Mouse (Mus musculus) forebrain, embryonic 15.5 days (tissue): ENCODE measurements around the gene Fam205a4. TPM values are rescaled to one million over a fixed set of nuclear protein-coding genes. Genes with fewer than 3 reads are reported as not detected.
"Not testable (repeated sequence)": the region's sequence is repeated elsewhere in the genome, so short reads cannot be mapped to it uniquely, and the experiment has no call there.

Source experiments
- ATAC-seq: fragments of 200-750 bp; cut with Nextera tagmentation; replicated peaks from 2 replicates; pipeline ENCODE4 v1.8.0; 2017; ENCODE audit warnings: mild to moderate bottlenecking, moderate TSS enrichment, moderate library complexity
- H3K27ac ChIP-seq: fragments of 300-500 bp; sonication (generic); replicated peaks from 2 replicates; pipeline ENCODE4 v1.5.1; 2015; ENCODE audit warnings: mild to moderate bottlenecking, inconsistent platforms
- H3K27me3 ChIP-seq: fragments of 300-500 bp; sonication (generic); 2 replicates; pipeline ENCODE4 v1.6.1; 2015; ENCODE audit warnings: inconsistent platforms
- H3K36me3 ChIP-seq: fragments of 300-500 bp; sonication (generic); 2 replicates; pipeline ENCODE4 v1.6.1; 2015; ENCODE audit warnings: mild to moderate bottlenecking, inconsistent platforms
- H3K4me1 ChIP-seq: fragments of 300-500 bp; sonication (generic); 2 replicates; pipeline ENCODE4 v1.6.1; 2015; ENCODE audit warnings: inconsistent platforms
- H3K4me2 ChIP-seq: fragments of 300-500 bp; sonication (generic); replicated peaks from 2 replicates; pipeline ENCODE4 v1.6.1; 2015; ENCODE audit warnings: mild to moderate bottlenecking, inconsistent platforms
- H3K4me3 ChIP-seq: fragments of 300-500 bp; sonication (generic); 2 replicates; pipeline ENCODE4 v1.5.1; 2015; ENCODE audit warnings: mild to moderate bottlenecking, inconsistent platforms
- H3K9ac ChIP-seq: fragments of 300-500 bp; sonication (generic); replicated peaks from 2 replicates; pipeline ENCODE4 v1.6.1; 2015; ENCODE audit warnings: mild to moderate bottlenecking, inconsistent platforms
- H3K9me3 ChIP-seq: fragments of 300-500 bp; sonication (generic); 2 replicates; pipeline ENCODE4 v1.6.1; 2016; ENCODE audit warnings: inconsistent platforms
- WGBS: fragments of 180-500 bp; shearing (Covaris S2); methylation state at CpG from one replicate; pipeline ENCODE4 v1.1.7; 2015; ENCODE audit warnings: mixed read lengths; 5-methylcytosine and 5-hydroxymethylcytosine counted together
- polyA plus RNA-seq: library from polyadenylated mRNA; unstranded; fragments of >200 nt; fragmentation: Nextera tagmentation; extraction: Ambion mirVana; gene quantifications from 2 replicates; pipeline ENCODE4 v1.2.1, GENCODE M21; 2015

Gene Fam205a4
- 0.40 and 0.60 TPM in 2 replicates for polyA plus RNA-seq

DNA sequence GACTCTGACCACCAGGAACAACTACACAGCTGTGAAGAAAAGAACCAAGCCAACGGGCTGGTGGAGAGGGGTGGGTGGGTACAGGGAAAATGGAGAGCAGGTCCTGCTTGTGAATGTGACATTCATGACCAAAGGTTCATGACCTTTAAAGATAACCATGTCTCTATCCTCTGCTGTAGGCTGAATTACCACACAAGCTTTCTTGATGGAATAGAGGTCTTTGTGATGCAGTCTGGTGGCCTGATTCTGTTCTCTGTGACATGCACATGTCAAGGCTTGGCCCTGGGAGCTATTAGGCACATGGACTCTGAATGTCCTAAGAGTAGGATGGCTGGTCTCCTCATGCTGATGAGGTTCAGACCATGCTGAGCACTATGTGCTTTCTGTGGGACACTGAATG lies at the start of gene Fam205a4:
TSS of gene Fam205a4 (plus strand) at position 301 of the 400 bp plus-strand sequence.
- not testable (repeated sequence) for H3K27ac ChIP-seq, H3K4me2 ChIP-seq, H3K9ac ChIP-seq, H3K27me3 ChIP-seq, H3K4me1 ChIP-seq, H3K36me3 ChIP-seq, H3K9me3 ChIP-seq, H3K4me3 ChIP-seq, ATAC-seq
- no CpG with 5 or more reads among the region's 1 CpGs for WGBS

DNA sequence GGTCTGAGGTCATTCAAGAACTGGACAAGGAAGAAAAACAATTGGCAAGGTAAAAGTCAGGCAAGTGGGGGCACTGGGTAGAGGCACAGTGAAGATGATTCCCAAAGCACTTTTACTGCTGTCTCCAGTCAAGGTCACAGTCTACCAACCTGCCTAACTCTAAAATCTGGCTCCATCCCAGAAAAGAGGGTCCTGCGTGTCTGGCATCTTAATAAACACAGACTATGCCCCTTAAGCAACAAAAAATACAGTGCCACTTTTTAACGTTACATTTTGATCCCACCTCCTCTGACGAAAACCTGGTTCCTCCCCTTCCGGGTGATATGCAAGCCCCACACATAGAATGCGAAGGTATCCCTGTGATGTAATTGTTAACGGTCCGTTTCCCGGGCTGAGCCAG lies 24.6 kb upstream of the Fam205a4 start, which contains the start of gene Gm20878:
TSS of gene Gm20878 (plus strand) at position 301 of the 400 bp plus-strand sequence.
- H3K9ac ChIP-seq, H3K27me3 ChIP-seq, ATAC-seq, H3K4me2 ChIP-seq, H3K36me3 ChIP-seq, H3K27ac ChIP-seq, H3K4me1 ChIP-seq, H3K9me3 ChIP-seq, H3K4me3 ChIP-seq: not testable (repeated sequence)
- WGBS: no CpG with 5 or more reads among the region's 8 CpGs

Other genes with a start within 250 kb of the Fam205a4 start
- 304 and 307 TPM in 2 replicates for gene Dctn3, start 242.9 kb upstream of the Fam205a4 start, polyA plus RNA-seq
- 0.13 and 0.18 TPM in 2 replicates for gene Arid3c, start 234.9 kb upstream of the Fam205a4 start, polyA plus RNA-seq
- 22.7 and 23.5 TPM in 2 replicates for gene Galt, start 210.8 kb upstream of the Fam205a4 start, polyA plus RNA-seq
- 46.3 and 46.5 TPM in 2 replicates for gene Sigmar1, start 209.9 kb upstream of the Fam205a4 start, polyA plus RNA-seq
- 213 and 219 TPM in 2 replicates for gene Ccl27a, start 191.8 kb upstream of the Fam205a4 start, polyA plus RNA-seq
- gene Gm21541, start 62.4 kb upstream of the Fam205a4 start, polyA plus RNA-seq: not detected in 2 replicates
- gene Gm20878, start 24.5 kb upstream of the Fam205a4 start, polyA plus RNA-seq: 9.8 and 11.2 TPM in 2 replicates
- gene Gm21093, start 68.7 kb downstream of the Fam205a4 start, polyA plus RNA-seq: 0.31 TPM in 1 of 2 replicates, not detected in the other
- not detected in 2 replicates for gene Gm3893, start 125.1 kb downstream of the Fam205a4 start, polyA plus RNA-seq
- gene Gm13304, start 148.8 kb downstream of the Fam205a4 start, polyA plus RNA-seq: not detected in 2 replicates
- 0.89 and 1.8 TPM in 2 replicates for gene Gm13306, start 187.4 kb downstream of the Fam205a4 start, polyA plus RNA-seq
- gene Gm13305, start 202.5 kb downstream of the Fam205a4 start, polyA plus RNA-seq: not detected in 2 replicates